Mouse (Mus musculus) spleen, adult 2 months (tissue): ENCODE measurements around the gene Bsg.

ENCODE experiments used
- CTCF ChIP-seq: fragments of 200-500 bp; IDR thresholded peaks from 2 replicates; pipeline ENCODE4 v1.5.1; 2011; ENCODE audit warnings: mild to moderate bottlenecking, inconsistent platforms; ENCODE audit not compliant: insufficient read depth, insufficient read length, insufficient replicate concordance; ENCODE audit errors: extremely low read depth
- POLR2A ChIP-seq: fragments of 200-500 bp; IDR thresholded peaks from 2 replicates; pipeline ENCODE4 v1.6.1; 2011; ENCODE audit warnings: low read depth, low read length, inconsistent platforms

DNA sequence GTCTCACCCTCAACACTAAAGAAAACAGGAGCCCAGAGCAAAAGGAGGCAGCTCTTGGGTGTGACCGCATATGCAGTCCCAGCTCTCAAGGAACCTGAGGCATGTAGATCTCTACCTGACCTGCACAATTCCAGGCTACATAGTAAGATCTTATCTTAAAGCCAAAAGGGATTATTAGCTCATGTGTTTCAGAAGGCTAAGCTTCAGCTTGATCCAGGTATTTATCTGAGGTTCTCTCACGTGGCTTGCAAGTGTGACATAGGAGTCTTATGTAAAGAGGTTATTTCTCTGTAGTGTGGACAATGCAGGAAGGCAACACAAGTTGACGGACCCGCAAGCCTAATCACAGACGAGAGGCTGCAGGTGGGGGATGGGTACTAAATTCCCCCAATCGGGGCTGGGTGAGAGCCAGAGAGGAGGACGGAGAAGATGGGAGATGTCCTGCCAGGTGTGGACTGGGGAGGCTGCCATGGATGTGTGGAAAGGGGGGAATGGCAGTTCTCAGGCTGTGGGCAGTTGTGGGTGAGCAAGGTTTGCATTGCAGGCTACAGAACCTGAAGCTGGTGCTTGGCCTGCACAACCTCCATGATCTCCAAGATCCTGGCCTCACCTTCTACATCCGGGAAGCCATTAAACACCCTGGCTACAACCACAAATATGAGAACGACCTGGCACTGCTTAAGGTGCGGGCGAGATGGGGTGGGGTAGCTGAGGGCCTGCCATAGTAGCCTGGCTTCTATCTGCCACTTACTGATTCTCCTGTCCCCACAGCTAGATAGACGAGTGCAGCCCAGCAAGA is 10.5 kb upstream of the Bsg start:
- TF ChIP-seq CTCF = no peak
- TF ChIP-seq POLR2A = no peak
